Mouse (Mus musculus) left cerebral cortex, adult 18-20 months (tissue): ENCODE measurements around the gene Cpvl. TPM values are rescaled to one million over a fixed set of nuclear protein-coding genes. Genes with fewer than 3 reads are reported as not detected.

Experiments
- DNase-seq, 2 experiments: peaks; one replicate each; pipeline ENCODE4 v3.0.0; 2021 to 2022; ENCODE audit warnings: low spot score in 2 of 2, mixed read lengths in 1 of 2
- total RNA-seq, 2 experiments: library from RNA; stranded (reverse); gene quantifications; 2 replicates each; pipeline ENCODE4 v1.2.3; 2021

Cpvl gene
- total RNA-seq, 2 experiments from 2014 or later = not detected

DNA sequence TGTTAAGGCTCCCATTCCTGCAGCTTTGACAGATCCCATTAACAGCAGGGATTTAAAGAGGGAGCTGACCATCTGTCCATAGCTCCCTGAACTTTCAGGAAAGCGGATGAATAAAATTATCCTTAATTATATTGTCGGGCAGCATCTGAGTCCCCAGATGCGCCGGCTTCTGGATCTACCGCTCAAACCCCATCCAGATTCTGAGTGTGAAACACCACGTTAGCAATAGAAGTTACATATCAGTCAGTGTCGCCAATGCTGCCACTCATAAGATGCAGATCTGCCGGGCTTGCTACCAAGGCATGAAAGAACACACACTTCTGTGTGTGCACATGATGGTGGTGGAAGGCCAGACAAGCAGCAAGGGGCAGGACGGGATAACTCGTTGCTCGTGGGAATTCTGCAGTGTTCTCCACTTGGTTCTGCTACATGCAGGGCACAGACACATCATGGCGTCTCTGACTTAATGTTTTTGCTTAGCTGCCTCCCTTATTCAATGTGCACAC, 6.2 kb downstream of the Cpvl start:
- no peak for DNase-seq

DNA sequence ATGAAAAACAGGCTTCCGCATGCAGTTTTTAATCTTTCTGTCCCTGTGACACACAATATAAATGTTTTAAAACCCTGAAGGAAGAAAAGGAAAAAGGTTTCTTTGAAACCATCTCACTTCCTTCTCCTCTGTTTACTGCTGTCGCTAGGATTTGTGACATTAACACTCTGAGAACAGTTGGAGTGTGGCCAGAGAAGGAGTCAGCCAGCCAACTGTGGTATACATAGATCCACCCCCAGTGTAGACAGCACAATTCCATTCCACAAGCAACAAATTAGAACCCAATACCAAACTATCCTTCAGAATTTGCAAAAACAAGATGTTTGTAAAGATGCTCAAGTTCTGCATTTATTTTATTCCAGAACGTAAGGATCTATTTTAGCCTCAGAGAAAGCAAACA, 6.7 kb downstream of the Cpvl start:
- peak in 1 of 2 experiments; percentile 19 for DNase-seq

DNA sequence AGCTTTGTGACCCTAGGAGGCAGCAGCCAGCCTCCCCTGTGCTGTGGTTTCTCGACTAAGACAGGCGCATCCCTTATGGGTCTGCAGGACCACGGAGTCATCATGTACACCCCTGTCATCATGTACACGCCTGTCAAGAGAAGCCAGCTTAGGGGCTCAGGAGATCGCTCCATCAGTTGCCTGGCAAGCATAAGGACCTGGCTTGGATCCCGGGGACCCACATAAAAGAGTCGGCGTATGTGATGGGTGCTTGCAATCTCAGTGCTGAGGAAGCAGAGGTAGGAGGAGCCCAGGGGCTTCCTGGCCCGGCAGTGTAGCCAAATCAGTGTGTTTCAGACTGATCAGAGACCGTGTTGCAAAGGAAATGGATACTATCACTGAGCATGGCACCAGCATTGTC, 9.4 kb downstream of the Cpvl start:
- no peak for DNase-seq

DNA sequence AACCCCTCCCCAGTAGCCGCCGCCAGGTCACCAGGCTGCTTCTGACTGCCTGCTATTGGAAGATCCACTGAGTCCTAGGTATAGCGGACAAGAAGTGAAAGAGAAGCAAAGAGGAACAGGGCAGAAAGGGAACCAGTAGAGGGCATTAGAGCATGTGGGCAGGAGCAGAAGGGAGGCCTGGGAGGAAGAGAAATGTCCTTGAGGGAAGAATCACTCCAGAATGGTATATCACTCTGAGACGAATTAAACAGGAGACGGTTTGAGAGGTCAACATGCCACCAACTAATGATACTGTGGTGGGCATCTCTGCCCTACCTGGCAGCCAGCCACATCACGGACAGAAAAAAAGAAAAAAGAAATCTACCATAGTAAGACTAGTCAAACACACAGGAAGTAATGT, 9.9 kb downstream of the Cpvl start:
- no peak for DNase-seq

DNA sequence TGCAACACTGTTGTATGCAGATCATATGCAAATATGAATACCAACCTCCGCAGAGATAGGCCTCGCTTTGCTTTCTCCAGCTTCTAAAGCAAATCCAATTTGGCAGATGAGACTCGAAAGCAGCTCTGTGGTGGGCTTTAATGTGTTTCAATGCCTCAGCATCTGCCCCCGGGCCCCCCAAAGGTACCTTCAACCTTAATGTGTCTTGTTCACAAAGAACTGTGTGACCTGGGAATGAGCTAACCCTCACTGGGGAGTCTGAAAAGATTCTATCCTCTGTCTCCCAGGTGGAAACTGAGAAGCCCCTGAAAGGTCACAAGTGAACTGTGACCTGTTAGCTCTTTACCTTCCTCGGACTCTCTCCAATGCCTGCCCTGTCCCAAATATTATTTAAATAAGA, 11.9 kb downstream of the Cpvl start:
- DNase-seq = no peak

DNA sequence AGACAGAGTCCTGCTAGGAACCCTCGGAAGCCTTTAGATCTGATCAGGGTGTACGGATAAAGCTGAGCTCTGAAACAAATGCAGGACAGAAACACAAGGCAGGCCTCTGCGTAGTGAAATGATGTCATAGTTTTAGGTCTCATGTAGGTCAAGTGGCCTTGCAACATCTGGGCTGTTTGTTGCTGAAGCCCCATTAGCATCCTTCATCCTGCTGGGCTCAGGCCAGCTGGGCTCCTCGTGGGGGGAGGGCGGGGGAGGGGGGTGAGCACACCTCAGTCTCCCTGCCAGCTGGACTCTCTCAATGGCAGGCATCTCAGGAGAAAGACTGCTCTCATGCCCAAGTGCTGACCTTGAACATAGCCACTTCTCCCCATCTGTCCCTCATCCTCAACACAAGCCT, 12.6 kb downstream of the Cpvl start:
- DNase-seq = no peak

DNA sequence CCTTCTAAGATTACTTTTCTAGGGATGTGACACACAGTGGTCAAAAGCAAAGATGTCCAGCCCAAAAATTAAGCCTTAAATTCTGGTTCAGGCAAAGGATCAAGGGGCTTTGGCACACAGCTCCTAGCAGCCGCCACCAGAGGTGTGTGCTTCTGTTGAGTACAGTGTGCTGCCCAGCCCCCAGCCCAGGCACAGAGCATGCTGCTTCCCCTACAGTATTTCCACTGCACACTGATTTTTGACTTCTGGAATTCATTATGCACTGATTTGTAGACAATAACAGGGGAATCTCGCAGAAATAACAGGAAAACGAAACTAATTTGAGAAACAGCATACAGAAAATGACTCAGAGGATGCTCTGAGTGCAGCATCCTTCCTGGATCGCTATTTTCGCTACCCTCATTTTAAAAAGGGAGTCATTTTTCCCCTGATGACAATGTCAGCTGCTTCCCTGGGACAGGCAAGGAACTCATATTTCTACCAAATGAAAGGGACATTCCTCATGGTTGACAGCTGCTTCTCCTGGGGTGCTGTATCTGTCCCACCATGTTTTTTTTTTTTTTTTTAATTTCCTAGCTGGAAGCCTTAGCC, 14.5 kb downstream of the Cpvl start:
- DNase-seq = no peak

DNA sequence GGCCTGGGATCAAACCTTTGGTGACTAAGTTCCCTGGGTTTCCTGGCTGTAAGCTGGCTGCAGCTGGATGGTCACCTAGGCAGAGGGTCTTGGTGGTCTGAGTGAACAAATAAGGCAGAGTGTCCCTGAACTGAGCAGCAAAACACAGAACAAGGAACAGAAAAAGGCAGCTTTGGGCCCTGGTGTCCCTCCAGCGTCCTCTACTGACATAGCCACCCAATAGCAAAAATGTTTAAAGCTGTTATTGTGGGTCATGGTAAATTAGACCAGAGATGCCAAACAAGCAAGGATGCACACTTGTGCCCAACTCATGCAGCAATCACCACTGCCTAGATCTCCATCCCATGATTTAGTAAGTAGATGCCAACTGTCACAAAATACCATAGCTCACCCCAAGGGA, 16.5 kb downstream of the Cpvl start:
- peak in 1 of 2 experiments; percentile 23 for DNase-seq

DNA sequence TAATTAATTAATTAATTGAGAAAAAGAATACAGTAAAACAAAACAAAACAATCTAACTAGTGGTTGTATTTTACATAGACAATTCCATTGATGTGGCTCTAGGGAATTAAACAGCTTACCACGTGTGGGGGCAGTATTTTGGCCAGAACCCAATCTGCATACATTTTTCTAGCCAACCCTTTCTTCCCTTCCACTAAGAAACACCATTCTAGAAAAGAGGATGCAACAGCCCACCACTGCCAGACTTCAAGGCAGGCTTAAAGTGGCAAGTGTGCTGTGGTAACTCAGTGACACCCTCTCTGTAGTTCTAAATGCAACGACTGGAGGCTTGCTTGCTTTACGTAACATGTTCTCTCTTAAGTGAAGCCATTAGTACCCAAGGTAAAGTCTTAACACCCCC, 18.6 kb downstream of the Cpvl start:
- peak in 1 of 2 experiments; percentile 25 for DNase-seq

DNA sequence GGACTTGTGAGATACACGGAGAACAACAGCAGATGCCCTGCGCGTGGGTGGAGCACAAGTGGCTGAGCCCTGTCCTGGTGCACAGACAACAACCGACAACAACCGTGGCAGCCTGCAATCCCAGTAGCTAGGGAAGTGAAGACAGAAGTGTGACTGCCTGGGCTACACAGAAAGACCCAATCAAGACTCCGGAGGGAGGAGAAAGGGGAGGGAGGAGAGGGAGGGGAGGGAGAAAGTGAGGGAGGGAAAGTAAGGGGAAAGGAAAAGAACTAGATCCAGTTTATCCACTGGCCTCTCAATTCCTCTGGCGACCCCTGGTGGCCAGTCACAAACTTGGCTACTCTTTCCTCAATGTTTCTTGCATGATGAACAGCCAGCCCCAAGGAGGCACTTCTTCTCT, 20.1 kb downstream of the Cpvl start:
- DNase-seq = peak; percentile 82

DNA sequence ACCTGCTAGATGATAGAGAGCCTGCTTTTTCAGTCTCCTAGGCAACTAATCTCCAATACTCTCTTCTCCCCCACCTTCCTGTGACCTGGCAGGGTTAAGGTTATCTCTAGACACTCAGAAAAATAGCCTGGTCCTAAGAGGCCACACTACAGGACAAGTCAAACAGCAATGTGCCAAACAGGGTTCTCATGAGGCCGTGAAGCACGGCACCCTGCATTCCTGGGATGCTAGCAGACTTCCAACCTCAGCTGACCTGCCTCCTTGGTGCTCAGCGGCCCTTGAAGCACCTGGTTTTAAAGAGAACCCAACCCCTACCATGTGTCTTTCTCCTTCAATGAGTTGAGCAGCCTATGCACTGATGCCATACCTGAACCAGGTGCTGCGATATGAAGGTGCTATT, 22.0 kb downstream of the Cpvl start:
- no peak for DNase-seq

DNA sequence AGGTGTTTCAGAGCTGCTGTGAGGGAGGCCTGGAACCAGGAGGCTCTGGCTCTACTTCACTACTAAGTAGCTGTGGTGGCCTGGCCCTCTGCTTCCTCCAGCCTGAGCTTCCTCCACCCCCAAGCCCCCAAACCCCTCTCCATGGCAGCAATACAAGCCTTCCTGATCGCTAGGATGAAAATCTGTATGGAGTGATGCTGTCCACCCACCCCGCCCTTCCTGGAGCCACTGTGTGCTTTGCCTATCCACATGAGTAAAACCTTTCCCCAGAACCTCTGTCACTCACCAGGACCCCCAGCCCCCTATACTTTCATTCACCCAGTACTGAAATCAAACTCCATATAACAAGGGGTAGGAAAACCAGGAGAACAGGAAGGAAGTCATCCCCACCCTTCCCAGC, 22.6 kb downstream of the Cpvl start:
- no peak for DNase-seq

DNA sequence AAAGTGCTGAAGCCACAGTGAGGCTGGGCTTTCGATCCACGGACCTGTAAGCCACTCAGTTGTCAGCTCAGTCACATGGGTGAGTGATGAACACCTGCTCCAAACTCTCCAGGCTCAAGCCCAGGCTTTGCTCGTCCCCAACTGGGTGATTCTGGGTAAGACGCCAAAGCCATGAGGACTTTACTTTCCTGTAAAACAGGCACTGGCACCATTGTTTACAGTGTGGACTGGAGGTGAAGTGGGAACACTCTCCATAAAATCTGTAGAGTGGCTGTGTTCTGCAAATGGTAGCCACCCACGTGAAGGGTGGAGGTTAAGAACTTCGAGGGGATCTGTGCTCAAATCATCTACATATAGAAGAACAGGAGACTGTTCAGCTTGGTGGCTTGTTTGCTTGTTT, 23.2 kb downstream of the Cpvl start:
- no peak for DNase-seq

DNA sequence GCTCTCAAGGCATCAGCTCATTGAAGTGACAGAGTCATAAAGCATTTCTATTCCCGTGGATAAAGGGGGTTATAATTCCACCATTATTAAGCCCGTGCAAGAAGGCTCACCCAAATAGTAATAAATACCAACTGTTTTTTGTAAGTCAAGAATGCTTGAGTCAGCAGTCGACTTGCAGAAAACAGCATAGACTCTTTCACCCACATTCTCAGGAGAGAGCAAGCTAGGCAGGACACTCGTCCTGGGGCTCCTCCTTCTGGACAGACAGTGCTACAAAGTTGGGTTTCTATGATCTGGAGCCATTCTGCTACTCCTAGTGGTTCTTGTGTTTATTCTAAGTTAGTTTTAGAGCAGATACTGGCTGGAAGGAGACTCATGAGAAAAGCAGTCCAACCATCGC, 24.4 kb downstream of the Cpvl start:
- peak; percentile 48 to 49 for DNase-seq

DNA sequence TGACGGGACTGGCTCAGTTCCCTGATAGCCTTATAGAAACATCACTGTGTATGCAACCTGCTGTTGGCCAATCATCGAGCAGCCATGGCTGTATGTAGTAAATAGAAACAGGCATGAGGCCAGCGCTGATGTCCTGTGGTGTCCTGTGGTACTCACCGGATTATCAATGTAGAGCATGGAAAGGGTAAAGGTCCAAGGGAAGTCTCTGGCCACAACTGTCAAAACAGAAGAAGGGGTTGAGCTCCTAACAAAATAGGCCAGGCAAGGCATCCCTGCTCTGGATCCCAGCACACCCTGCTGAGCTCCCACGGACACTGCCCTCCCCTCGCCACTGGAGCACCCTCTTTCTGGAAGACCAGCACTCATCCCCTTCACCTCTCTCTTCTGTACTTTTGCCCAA, 25.1 kb downstream of the Cpvl start:
- no peak for DNase-seq

DNA sequence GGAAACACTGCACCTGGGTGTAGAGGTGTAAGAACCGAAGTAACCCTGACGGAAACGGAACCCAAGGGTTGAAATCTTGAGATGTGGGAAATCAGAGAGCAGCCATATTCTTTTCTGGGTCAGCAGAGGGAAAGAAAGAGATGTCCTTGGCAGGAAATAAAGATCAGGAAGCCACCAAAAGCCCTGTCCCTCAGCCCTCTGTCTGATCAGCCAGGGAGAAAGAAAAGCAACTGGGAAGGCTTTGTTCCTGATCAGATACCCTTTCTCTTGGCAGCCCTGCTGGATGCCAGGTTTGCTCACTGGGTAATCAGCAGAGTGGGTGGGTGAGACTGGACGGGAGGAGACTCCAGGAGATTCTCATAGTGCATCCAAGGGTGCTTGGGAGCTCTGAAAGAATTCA, 27.1 kb downstream of the Cpvl start:
- DNase-seq = no peak

DNA sequence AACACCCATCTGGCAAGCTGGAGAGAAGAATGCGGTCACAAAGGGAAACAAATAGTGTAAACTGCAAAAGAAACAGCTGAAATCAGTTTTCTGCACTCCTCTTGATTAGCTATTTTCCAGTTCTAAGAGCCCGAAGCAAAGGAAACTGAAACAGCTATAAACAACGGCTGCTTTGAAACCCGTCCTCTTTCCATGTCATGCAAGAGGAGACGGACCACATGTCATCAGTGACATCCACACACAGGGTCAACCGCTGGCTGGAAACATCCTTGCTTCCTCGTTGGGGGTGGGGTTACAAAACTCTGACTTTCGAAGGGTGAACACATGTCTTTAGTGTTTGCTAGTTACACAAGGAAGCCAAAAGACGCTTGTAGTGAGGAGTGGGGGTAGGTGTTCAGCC, 27.6 kb downstream of the Cpvl start:
- no peak for DNase-seq

DNA sequence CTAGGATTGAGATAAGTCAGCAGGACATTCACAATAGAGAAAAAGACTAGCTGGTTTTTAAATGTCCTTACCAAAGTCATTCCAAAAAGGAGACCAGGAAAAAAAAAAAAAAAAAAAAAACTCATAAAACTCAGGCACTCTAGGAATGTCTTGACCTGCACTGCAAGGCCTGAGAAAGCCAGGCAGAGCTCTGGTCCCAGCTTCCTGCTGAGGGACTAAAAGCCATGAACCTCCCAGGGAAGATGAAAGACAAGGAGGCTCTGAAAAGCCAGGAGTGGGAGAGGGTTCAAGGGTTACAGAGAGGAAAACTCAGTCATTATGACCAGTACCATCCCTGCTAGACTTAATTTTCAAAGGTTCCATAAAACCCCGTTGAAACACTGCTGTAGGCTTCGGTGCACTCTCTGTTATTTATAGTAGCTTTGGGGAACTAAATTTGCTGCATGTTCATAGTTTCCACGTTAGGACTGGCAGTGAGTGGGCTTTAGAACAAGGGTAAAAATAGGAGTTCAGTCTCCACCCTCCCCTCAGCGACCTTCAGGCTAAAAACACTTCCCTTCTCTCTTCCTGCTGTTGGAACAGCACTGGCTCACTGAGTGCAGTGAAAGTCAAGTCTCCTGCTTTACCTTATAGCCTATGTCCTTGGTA, 30.0 kb downstream of the Cpvl start:
- no peak for DNase-seq

DNA sequence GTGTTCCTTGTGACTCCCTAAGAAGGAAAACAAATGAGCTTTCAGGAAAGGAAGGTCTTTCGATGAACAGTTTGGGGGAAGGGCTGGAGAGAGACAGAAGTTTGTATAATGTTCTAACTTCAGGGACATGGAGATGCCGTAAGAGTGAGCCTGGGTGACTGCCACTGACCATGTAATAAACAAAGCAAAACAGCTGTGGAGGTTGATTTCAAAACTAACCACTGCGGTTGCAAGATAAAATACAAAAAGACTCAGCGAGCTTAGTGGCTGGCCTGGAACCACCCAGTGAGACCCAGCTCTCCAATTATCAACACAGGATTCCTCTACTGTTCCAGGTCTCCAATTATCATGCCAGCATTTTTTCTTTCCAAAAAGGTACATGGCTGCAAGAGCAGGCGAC, 33.6 kb downstream of the Cpvl start:
- no peak for DNase-seq

DNA sequence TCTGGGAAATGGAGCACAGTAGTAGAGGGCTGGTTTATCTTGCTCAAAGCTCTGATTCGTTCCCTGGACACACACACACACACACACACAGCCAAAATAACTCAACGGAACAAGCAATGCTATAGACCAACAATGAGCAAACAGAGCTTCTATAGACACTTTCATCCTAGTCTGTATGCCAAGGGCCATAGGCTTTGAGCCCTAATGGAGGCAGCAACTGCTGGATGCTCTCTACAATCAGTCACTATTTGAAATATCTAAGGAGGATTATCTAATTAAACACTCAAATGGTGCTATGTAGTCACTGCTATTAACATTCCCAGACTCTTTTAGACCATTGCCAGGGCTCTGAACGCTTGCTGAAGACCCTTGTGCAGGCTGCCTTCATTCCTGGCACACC, 34.1 kb downstream of the Cpvl start:
- DNase-seq = no peak

DNA sequence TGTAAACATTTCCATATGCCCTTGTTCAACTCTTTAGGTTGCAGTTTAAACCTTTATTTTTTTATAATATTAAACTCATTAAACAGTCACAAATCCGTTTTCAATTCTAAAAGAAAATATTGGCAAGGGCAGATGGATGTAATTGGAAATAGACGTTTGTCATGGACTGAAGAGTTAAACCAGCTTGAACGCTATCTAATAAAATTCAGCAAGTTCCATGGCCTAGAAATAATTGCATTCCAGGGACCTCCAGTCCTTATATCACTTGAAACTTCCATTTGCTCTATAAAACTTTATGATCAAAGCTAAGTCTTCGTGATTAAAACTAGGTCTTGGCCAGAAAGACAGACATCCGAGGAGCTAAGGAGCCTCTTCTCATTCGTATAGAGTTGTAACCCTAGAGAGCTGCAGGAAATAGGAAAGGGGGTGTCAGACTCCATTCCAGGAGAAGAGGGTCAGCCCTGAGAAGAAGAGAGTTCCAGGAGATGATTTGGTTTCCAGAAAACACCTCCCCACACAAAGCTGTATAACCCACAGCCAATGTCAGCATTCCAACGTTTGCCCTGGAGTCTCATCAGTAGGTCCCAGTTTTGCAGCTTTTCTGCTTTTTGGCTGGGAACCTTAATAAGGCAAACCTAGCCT, 36.2 kb downstream of the Cpvl start:
- DNase-seq = no peak

DNA sequence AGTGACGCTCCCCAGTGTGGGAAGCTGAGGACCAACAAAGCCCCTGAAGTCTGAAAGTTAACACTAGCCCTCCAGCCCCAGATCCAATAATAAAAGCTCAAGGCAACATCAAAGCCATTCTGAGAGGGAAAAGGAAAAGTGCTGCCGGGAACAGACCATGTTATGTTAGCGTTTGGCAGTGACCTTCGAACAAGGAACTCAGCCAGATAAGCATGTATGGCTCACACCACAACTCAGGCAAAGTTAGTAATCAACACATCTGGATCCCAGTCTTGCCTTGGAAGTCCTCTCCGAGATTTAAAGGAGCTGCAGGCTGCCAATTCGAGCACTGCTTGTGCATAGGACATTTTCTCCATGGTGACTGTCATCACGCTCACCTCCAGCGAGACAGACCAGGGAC, 38.7 kb downstream of the Cpvl start:
- no peak for DNase-seq

DNA sequence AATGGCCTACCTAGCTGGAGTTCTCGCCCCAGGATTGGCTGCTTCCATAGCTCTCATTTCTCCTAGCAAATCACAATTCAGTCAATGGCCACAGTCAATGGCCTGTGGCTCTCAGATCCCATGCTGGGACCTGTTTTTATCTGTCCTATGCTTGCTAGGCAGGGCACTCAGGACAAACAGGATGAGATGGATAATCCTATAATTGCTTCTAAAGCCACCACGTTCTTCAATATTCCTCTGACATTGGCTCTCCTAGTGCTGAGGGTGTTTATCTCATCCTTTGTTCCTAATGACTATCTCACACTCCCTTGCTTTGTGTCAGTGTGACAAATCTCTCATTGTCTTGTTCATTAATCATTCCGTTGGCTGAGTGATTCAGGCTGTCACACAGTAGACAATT, 39.5 kb downstream of the Cpvl start:
- no peak for DNase-seq
